Mouse (Mus musculus) CD4-positive helper T cell, adult 2 months (primary cell): ENCODE data around the gene Ints6.

Source experiments
- DNase-seq: peaks from one replicate; pipeline ENCODE4 v3.0.0-alpha.2; 2012; ENCODE audit warnings: low read depth, missing footprints, low spot score

The Ints6 gene

DNA sequence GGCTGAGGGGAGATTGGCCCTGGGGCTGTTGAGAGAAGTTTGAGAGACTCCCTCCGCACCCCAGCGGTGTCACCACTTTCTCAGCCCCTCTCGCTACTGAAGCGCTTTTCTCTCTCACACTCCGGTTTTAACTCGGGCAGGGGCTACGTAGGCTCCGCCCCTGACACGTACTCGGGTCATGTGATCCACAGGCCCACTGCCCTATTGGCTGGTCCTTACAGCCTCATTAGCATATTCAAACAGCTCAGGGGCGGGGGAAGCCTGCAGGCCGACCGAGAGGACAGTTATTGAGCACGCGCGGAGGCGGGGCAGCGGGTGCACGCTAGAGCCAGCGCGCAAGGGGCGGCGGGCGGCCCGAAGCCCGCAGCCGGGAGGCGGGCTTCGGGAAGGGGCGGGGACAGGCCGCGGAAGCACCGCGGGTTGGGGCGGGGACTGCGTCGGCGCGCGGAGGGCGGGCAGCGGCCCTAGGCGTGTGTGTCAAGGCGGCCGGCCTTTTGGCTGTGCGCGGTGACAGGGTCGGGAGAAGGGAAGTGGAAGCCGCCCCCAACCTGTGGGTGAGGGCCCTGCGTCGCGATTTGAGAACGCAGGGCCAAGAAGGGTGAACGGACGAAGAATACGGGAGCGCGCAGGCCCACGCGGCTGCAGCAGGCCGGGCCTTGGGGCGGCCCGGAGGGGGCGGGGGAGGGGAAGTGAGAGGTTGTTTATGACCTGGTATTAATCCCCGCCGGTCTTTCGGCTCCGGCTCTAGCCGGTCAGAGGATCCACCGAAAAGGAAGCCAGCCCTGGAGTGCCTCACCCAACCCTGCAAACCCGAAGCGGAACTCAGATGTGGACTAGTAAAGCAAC, at the start of gene Ints6:
Gene Ints6 (minus strand): TSS at position 134 of the 846 bp plus-strand sequence.
- DNase-seq, result peak; percentile 100

DNA sequence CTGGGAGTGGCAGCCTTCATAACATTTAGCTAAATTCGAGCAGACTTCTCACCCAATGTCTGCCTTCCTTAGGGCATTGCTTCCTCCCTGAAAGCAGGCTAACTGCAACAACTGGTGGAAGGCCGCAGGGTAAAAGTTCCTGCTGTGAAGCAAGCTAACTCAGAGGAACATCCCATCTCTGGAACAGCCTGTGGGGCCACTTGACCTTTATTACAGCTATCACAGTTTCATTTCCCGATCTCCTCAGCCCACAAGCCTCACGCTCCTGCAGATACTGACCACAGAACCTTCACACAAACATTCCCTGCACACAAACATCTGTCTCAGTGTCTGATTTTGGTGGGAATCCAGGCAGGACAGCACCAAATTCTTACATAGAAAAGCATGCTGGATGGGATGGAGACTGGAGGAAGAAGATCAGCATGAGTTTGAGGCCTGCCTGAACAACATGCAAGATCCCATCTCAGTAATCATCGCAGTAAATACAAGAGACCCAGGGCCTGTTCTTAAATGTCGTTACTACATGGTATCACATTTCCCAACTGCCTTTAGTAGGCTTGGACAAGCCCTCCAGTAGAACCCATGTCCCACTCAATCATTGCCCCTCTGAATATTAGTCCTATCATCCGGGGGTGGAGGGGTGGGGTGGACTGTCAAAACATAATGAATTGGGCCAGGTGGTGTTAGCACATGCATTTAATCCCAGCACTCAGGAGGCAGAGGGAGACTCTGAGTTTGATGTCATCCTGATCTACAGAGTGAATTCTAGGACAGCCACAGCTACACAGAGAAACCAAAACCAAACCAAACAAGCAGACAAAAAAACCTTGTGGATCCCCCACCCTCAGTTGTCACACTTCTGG, 47.9 kb upstream of the Ints6 start:
- no peak for DNase-seq

DNA sequence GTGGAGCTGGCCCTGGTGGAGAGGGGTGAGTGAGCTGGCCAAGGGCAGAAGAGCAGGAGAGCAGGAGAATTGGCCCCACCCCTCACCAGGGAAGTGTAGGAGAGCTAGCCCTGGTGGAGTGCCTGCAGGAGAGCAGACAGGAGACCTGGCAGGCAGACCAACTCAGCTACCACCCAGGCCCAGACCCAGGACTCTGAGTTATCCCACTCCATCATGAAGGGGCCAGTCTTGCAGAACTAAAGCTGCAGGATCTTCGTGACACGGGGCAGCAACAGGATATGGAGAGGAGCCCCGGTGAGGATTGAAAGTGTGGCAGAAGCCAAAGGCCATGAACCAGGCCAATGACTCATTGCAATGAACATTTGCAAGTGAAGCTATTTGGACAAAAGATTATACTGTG, 46.0 kb upstream of the Ints6 start:
- no peak for DNase-seq

DNA sequence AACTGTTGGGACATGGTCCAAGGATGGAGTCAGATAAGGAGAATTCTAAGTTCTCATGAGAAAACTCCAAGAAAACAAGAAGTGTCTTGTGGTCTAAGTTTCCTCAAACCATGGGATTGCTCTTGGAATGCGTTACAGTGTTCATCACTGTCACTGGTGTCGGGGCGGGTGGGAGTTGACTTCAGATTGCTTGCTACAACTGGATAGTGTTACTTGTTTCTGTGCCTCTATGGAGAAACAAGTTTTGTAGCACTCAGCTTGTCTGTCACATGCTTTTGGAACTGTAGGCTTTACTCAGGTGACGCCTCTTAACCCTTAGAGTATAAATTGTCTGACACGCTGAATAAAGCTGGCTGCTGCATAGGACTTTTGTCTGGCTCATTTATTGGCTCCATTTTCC, 42.2 kb upstream of the Ints6 start:
- no peak for DNase-seq

DNA sequence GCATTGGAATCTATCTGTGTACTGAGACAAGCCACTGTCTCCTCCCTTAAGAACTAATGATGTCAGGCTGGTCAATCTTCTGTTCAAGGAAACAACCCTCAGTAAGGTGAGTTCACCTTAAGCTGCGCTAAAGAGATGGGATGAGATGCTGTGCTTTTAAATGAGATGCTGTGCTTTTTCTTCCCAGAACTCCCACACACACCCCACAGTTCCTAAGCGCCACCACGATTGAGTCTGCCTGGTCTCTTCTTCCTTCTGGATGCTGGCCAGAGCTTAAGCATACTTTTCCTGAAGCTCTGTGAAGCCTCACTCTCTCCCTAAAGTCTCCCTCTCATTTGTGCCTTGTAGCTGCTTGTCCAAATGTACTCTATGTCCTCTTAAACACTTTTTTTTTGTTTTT, 39.8 kb upstream of the Ints6 start:
- DNase-seq, result no peak

DNA sequence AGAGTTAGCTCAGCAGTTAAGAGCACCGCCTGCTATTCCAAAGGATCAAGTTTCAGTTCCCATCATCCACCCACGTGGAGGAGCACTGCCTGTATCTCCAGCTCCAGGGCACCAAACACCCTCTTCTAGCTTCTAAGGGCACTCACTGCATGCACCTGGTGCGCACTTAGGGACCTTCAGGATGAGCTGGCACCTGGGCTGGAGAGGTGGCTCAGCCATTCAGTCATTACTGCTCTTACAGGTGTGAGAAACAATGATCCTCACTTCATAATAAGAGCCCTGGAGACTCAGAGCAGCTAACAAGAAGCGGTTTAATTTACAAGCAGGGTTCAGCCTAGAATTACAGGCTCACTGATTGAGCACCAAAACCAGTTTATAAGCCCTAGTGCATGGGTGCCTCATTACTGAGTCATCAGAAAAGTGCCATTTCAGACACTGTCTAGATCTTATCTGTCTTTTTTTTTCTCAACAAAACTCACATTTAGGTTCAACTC, 37.7 kb upstream of the Ints6 start:
- peak; percentile 66 for DNase-seq

DNA sequence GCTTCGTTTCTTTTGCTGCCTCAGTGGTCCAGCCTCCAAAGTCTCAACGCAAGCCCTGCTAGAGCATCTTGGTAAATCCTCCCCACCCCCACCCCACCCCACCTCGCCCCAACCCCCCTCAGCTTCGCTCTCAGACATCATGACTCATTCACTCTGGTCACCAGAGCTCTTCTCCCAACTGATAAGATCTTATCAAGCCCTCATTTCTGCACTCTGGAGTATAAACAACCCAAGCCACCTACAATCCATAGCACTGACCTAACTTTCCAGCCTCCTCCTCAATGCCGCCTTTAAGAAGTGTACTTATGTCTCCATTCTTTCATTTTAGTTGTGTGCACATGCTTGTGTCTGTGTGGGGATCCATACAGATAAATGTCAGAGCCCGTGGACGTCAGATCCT, 34.8 kb upstream of the Ints6 start:
- DNase-seq, result no peak

DNA sequence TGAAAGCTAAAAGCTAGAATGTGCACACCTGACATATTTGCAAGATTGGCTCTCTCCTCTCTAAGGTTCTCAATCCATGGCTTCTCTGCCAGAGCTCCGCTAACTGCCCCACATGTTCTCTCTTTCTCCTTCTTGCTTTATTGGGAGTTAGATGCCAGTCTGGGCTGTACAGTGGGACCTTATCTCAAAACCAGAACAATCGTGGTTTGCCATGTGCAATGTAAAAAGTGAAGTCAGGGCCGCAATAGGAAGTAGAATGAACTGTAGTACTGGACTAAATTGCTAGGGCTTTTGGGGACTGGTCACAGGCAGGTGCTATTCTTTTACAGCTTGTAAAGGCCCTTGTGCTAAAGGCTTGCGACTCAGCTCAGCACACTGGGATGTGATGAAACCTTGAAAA, 28.3 kb upstream of the Ints6 start:
- DNase-seq, result no peak

DNA sequence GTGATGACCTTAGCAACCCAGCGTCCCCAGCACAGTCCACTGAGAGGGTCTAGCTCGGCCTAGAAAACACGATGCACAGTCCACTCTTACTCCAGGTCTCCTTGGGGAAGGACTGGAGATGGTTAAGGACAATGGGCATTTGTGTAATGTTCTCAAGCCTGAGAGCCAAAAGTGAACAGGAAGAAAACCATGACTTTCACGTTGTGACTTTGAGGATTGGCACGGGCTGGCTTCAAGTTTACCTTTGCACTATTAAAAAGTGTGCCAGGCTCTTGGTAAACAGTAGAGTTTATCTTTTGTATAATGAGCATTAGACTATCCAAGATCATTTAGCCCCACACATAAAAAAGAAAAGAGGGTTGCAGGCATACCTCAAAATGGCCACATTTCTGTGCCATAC, 22.0 kb upstream of the Ints6 start:
- no peak for DNase-seq

DNA sequence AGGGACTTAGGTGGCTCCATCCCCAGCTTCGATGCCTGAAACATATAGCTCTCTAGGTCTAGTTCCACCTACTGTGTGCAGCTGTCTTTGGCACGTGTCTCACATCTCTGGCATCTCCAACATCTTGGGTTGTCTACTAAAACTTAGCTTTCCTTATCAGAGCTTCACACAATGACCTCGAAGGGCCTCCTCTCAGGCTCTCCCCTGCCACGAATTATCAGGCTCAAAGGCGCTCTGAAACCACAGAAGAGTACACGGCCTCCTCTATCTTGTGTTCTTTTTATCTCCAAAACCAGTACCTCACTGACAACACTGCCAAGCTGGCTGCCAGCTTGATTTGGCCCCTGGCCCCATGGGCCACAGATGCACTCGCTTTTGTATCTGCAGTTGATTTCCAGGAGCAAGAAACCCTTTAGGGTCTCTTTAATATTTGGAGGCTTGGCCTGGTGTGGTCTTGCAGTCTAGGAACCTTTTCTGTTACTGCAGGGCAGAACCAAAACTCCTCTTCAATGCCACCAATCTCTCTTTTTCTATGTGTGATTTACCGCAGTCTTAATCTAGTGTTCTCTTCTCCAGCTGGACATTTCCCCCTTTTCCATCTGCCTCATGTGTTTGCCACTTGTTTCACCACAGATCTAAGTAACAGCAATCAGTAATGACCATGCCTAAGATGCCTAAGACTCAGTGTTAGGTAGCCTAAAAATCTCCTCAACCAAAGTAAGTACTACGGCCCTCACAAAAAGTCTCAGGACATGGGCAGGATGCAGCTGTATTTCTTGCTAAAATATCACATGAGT, 19.7 kb upstream of the Ints6 start:
- DNase-seq, result no peak

DNA sequence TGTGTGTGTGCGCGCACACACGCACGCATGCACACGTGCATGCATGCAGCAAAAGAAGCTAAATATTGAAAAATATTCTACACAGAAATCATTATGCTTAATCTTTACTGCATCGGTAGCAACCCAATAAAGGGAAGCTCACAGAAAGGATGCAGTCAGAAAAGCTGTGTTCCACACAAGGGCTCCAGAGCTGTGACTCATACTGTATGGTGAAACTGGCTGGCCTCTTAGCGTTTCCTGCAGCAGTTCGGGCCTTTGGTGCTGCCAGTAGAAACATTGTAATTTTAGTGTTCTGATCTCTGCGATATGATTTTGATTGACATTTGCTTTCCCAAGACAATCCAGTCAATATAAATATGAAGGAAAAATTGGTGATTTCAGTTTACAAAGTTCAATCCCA, 17.1 kb upstream of the Ints6 start:
- no peak for DNase-seq

DNA sequence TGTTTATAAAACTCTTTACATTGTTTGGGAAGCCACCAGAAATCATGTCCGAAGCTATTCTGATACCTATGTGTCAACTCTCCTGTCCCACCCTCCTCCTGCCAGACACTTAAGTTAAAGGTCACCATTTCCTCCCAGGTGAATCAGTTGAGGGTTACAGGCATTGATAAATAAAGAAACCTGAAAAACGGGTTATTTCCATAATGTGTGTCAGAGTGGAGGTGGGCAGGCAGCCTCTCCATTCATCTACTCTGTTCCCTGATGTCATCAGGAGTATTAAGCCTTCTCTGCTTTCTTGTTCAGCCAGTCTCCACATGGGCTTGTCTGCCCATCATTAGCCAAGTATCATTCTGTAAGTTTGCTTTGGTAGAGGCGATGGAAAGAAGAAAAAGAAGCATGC, 14.1 kb upstream of the Ints6 start:
- DNase-seq, result no peak

DNA sequence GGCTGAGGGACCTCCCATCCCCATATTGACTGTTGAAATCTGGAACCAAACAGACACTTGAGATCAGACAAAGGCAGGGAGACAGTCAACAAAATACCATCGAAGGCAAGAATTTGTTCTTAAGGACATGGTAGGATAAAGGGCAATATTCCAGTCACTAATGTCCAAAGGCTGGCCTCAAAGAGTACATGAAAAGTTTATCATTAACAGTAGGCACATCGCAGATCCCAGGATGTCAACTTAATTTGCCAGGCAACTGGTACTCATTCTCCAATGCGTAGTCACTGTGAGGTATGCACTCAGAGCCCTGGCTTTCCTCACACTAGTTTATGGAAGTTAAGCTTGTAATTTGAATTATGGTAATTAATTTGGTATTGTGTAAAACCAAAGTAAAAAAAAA, 13.3 kb upstream of the Ints6 start:
- no peak for DNase-seq

DNA sequence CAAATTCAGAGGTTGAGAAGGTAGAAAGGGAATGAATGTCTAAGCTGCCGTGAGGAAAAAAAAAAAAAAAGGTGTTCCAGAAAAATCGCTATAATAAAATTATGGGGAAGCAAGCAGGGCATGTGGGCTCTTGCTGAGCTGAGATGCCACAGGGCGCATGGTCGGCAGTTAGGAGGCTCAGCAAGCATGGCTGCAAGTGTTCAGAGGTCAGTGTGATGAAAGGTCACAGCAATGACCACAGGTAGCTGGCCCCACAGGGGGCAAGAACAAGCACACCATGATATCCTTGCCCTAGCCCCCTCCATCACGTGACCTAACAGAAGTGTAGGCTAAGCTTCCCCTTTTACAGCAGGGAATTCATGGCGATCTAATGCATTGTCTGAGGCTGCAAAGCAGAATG, 12.8 kb upstream of the Ints6 start:
- no peak for DNase-seq

DNA sequence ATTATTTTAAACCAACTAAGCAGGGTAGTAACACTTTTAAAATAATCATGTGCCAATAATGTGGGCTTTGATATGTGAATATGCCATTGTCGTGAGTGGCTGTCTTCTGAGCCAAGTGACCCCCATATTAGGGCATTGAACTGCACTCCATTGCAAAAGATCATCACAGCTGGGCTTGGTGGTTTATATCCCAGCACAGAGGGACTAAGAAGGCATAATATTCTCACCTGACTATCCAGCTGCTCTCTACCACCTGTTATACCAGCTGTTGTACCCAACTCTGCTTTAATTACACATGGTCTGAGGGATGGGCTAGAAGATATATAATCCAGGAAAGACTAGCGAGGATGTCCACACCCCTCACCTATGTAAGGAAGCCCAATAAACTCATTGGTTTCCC, 4.4 kb upstream of the Ints6 start:
- DNase-seq, result no peak

DNA sequence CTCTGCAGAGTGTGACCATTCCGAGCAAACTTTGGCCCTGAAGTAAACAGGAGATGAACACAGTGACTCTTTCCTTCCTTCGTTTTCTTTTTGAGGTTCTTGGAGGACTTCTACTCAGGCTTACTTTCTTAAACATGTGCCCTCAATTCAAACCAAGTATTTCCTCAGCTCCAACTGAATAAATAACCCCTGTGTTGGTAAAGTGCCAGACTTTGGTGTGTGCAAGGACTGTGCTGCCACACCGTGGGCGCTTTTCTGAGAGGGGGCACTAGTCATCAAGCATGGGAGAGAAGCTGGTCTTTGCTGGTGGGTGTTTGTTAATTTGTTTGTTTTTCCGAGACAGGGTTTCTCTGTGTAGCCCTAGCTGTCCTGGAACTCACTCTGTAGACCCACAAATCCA, 3.4 kb upstream of the Ints6 start:
- no peak for DNase-seq

DNA sequence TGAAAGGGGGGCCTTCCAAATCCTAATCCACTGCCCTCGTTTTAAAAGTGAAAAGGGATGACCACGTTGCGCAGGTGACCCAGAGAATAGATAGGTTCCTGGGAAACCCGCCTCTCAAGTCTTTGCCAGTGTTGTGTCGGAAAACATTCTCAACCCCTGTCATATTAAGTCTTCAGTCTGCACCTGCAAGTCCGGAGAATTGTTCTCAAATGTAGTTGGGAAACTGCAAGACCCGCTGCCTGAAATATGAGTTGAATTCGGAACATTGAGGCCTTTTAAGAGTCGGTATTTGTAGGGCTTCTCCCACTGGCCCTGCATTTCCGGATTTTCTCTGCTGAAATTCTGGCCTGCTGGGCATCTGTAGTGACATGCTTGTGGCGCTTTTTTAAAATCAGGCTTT, 974 bp upstream of the Ints6 start:
- DNase-seq, result no peak

DNA sequence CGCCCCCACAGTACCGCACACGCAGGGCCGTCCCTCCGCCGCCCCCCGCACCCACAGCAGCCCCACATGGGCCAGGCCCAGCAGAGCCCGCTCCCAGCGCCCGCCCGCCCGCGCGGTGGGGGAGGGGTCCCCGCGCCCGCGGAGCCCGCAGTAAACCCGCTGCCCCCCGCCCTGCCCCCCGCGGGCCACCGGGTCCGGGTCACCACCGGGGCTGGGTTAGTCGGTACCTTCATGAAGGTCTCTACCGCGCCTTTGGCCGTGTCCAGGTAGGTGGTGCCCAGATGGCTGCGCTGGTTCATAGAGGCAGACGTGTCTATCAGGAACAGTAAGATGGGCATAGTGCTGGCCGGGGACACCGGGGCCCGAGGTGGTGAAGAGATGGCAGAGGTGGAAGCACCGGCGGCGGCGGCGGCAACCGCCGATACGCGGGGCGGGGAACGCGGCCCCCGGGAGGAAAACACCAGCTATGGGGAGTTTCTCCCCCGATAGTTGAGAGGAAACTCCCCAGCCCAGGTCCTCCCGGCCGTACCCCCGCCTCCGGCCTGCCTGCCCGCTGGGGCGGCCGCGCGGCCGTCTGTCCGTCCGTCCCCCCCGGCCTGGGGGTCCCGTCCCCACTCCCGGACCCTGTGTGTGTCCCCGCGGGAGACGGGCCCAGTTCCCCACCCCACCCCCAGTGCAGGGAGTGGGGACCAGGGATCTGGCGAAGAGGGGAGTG, 491 bp downstream of the Ints6 start:
- DNase-seq, result no peak

DNA sequence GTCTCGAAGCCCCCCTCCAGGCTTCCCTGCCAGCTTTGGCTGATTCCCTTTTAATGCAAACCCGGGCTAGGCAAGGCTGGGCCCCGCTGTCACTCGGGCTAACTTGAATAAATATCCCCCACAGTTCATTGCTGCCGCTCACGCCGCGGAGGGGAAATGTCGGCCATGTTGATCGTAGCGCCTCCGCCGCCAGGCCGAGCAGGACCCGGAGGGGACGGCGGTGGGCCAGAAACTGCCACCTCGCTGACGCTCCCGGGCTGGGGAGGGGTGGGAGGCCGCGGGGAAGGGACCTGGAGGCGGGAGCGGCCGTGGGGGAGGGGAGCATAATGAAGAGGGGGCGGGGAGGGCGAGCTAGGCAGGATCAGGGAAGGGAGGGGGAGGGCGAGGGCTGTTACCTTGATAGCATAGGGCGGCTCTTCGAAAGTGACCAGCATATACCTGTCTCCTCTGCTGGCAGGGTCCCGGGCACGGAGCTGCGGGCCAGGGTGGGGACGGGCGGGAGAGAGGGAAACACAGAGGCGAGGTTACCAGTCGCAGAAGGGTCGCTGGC, 1.1 kb downstream of the Ints6 start:
- peak; percentile 80 for DNase-seq

DNA sequence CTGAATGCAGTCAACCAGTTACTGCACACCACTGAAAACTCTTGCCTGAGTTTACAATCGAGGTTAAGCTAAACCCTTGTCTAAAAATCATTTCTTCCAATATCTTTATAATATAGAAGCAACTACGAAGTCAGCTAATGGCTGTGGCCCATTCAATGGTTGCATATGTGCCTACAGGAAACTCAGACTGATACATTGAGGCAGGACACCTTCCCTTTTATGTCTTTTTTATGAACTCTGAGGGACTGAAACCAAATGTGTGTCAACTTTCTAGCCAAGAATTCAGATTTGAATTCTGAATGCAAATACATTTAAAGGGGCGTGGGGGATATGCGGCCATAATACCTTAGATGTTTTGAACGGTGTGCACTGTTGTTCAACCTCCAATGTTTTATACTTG, 2.3 kb downstream of the Ints6 start:
- no peak for DNase-seq

DNA sequence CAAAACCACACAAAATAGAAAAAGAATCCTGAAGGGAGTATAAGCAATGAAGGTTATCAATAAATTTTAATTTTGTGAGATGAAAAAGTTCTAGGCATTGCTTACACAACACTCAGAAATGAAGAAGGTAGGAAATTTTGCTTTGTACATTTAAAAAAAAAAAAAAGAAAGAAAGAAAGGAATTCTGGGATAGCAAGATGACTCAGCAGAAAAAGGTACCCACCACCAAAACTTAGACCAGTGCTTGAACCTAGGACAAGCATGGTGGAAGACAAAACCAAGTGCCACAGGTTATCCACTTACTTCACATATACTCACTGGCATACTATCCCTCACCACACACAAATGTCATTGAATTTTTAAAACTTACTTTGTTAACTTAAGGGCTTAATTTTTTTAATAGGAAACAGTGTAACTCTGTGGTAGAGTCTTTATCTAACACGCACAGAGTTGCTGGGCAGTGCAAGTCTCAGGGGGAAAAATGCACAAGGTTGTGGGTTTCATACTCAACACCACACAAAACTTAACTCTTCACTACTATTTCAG, 5.8 kb downstream of the Ints6 start:
- DNase-seq, result no peak
